Mouse (Mus musculus) C2C12 (cell line): Measurements from ENCODE around the gene Fbxo17. TPM values are rescaled to one million over a fixed set of nuclear protein-coding genes. Genes with fewer than 3 reads are reported as not detected.

Experiments
- H3K27me3 ChIP-seq: one replicate; pipeline ENCODE4 v1.6.1; 2011; ENCODE audit not compliant: control insufficient read depth, insufficient read depth, insufficient read length
- H3K36me3 ChIP-seq: one replicate; pipeline ENCODE4 v1.6.1; 2011; ENCODE audit not compliant: control insufficient read depth, insufficient read depth
- H3K4me3 ChIP-seq: one replicate; pipeline ENCODE4 v1.5.1; 2011; ENCODE audit warnings: mild to moderate bottlenecking, control low read depth; ENCODE audit not compliant: poor library complexity, insufficient read depth, severe bottlenecking
- H3K79me2 ChIP-seq: one replicate; pipeline ENCODE4 v1.6.1; 2011; ENCODE audit not compliant: control insufficient read depth, insufficient read depth
- H3K79me3 ChIP-seq: one replicate; pipeline ENCODE4 v1.6.1; 2011; ENCODE audit warnings: low read depth, control low read depth
- H3ac ChIP-seq: one replicate; pipeline ENCODE3; 2011; ENCODE audit warnings: low read depth; ENCODE audit not compliant: control insufficient read depth, insufficient read length
- CEBPB ChIP-seq: IDR thresholded peaks from one replicate; pipeline ENCODE4 v1.6.1; 2011; ENCODE audit warnings: low read depth, mild to moderate bottlenecking, control low read depth, moderate library complexity
- CTCF ChIP-seq: IDR thresholded peaks from one replicate; pipeline ENCODE4 v1.5.1; 2011; ENCODE audit not compliant: control insufficient read depth, insufficient read depth, insufficient read length
- FOSL1 ChIP-seq: IDR thresholded peaks from one replicate; pipeline ENCODE4 v1.8.0; 2011; ENCODE audit warnings: mild to moderate bottlenecking, low read length; ENCODE audit not compliant: poor library complexity, insufficient read depth, severe bottlenecking
- MAX ChIP-seq: IDR thresholded peaks from one replicate; pipeline ENCODE4 v1.6.1; 2011; ENCODE audit warnings: mild to moderate bottlenecking, control low read depth
- MYOD1 ChIP-seq: IDR thresholded peaks from one replicate; pipeline ENCODE4 v1.6.1; 2011; ENCODE audit warnings: low read depth; ENCODE audit not compliant: control insufficient read depth, insufficient read length
- MYOG ChIP-seq: IDR thresholded peaks from one replicate; pipeline ENCODE4 v1.6.1; 2011; ENCODE audit not compliant: control insufficient read depth, insufficient read length; ENCODE audit errors: extremely low read depth
- USF1 ChIP-seq: IDR thresholded peaks from one replicate; pipeline ENCODE4 v1.6.1; 2011; ENCODE audit warnings: low read depth, mild to moderate bottlenecking, control low read depth, moderate library complexity
- polyA plus RNA-seq: library from polyadenylated mRNA; unstranded; fragments of >200 nt; fragmentation: generic; extraction: Trizol; gene quantifications from one replicate; pipeline ENCODE4 v1.2.1, GENCODE M21; 2012; ENCODE audit warnings: missing spikeins

Fbxo17 gene
- polyA plus RNA-seq, 1 experiment: 9.8 TPM

DNA sequence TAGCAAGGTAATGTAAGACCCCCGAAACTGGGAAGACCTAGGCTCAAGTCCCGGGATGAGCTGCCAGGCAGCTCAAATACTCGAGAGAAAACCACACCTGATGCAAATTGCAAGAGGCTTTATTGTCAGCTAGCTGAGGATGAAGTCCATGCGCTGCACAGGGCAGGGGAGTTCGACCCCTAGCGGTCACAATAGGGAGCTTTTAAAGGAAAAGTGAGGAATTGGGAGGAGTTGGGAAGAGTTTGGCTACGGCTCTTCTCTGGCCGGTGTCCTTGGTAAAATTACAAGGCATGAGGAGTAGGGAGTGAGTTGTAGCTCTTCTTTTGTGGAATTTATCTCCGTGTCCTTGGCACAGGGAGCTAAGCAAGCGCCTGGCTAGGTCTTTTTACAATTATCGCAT lies 40.9 kb upstream of the Fbxo17 start:
- H3ac ChIP-seq: no peak overlapping the region
- no peak overlapping the region for H3K4me3 ChIP-seq
- no peaks in the 10 kb centered on the region for H3K79me3 ChIP-seq
- no peaks in the 10 kb centered on the region for H3K36me3 ChIP-seq
- TF ChIP-seq USF1 (no peak), MAX (no peak), MYOG (no peak), CEBPB (no peak), CTCF (no peak), FOSL1 (no peak), MYOD1 (no peak)
- no peaks in the 10 kb centered on the region for H3K79me2 ChIP-seq
- H3K27me3 ChIP-seq: peaks cover 8% of the 10 kb centered on the region

DNA sequence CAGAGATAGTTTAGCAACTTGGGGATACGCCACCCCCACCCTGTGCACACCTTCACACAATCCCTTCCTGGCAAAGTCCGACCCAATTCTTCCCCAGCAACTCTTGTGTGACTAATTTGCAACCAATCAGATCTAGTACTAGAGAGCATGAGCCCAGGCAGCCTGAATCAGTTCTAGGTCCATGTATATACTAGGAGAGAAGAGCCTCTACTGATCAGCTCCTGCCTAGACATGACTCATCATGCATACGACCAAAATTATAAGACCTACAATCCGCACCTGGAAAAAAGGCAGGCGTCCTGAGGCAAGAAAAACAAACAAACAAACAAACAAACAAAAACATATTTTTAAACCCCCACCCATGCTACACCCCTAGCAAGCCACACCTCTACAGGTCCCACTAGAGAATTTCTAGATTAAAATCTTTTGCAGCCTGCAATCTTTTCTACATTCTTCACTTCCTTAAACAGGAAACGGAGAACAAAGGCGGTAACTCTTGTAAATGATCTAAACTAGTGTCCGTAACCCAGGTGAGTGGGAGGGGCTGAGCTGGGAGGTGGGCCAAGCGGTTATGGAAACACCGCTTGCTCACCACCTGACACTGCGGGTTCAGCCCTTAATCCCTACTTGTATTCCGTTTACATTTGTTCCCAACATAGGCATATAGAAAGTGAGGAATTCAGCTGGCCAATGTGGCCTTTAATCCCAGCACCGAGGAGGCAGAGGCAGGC lies 39.6 kb upstream of the Fbxo17 start:
- Histone ChIP-seq H3K36me3 (no peaks in the 10 kb centered on the region), H3K4me3 (no peak overlapping the region), H3K27me3 (peaks cover 13% of the 10 kb centered on the region), H3K79me2 (no peaks in the 10 kb centered on the region), H3ac (no peak overlapping the region), H3K79me3 (no peaks in the 10 kb centered on the region)
- no peak for TF ChIP-seq MAX

DNA sequence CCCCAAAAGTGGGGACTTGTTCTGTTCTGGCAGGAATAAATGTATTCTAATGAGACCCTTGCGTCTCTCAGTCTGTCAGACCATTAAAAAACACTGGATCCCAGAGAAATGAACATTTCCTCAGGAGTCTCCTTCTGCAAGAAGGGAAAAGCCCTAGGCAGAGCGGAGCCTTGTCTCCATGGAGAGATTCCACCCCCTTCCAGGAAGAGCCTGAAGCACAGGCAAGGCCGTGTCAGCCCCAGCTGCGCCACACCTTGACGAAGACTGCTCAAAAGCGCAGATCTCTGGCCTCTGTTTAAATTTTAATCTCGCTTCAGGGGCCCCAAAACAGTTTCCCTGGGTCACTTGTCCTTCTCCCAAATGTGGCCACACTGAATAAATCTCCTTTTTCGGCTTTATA lies 39.0 kb upstream of the Fbxo17 start:
- Histone ChIP-seq H3K4me3 (no peak overlapping the region), H3K27me3 (peaks cover 14% of the 10 kb centered on the region)

DNA sequence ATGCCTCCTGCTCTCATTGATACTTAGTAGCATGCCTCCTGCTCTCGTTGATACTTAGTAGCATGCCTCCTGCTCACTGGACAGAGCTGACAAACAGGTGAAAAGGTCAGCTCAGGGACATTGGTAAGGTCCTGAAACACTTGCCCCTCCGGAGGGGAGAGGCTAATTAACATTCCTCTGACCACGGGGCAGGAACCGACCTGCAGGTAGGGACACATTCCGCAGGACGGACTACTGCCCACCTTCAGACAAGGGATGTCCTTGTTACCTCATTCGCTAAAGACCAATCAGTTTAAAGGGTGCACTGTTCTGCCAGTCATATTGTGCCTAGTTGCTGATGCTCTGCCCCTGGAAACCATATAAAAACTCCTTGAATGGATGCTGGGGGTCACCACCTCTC lies 25.5 kb upstream of the Fbxo17 start:
- TF ChIP-seq USF1 (no peak), MAX (no peak), CTCF (no peak), CEBPB (no peak), MYOG (no peak), FOSL1 (no peak), MYOD1 (no peak)
- peaks cover 10% of the 10 kb centered on the region for H3K27me3 ChIP-seq
- H3K79me2 ChIP-seq: no peaks in the 10 kb centered on the region
- no peak overlapping the region for H3ac ChIP-seq
- no peaks in the 10 kb centered on the region for H3K79me3 ChIP-seq
- H3K4me3 ChIP-seq: no peak overlapping the region
- H3K36me3 ChIP-seq: no peaks in the 10 kb centered on the region

More for the DNA sequence above, 39.0 kb upstream of the Fbxo17 start:
- TF ChIP-seq MYOD1 (no peak), CTCF (no peak), MYOG (no peak), CEBPB (no peak), USF1 (no peak), FOSL1 (no peak), MAX (no peak)
- Histone ChIP-seq H3K79me2 (no peaks in the 10 kb centered on the region), H3ac (no peak overlapping the region), H3K79me3 (no peaks in the 10 kb centered on the region), H3K36me3 (no peaks in the 10 kb centered on the region)

DNA sequence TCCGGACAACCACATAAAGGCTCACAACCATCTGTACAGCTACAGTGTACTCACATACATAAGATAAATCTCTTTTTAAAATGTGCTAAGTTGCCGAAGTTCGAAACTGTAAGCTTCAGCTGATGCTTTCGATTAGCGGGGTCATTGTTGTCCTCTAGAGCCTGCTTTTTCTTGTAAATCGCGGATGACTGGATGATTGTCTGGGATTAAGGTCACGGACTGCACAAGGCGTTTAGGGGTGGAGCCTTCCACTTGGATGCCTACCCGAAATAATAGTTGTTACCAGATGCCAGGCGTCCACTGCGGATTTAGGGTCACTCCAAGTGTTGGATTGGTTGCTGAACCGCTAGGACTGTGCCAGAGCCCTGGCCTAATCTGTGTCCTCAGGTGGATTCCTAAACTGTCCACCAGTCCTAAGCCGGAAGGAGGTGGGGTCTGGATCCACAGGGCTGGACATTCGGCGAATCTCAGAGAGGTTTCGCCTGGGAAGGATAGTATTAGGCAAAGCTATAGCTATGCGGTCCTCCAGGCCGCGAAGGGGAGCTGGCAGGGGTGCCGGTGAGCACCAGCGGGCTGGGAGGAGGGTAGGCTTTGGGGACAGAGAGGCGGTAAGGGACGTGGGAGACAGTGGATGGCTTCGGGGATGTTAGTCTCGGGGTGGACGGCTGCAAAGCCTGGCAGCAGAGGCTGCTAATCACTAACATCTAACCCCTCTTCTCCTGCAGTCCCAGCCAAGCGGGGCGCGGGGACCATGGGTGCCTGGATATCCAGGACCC lies 23.9 kb upstream of the Fbxo17 start, which contains the start of gene Fbxo27:
TSS of gene Fbxo27 (plus strand) at position 305 of the 776 bp plus-strand sequence.
- H3K79me3 ChIP-seq: no peaks in the 10 kb centered on the region
- peaks cover 15% of the 10 kb centered on the region for H3K27me3 ChIP-seq
- H3K4me3 ChIP-seq: no peak within 1 kb of the TSS
- H3K79me2 ChIP-seq: no peaks in the 10 kb centered on the region
- H3K36me3 ChIP-seq: no peaks in the 10 kb centered on the region
- TF ChIP-seq CEBPB (no peak), MAX (no peak), MYOG (no peak), FOSL1 (no peak), CTCF (no peak), USF1 (no peak), MYOD1 (no peak)
- no peak within 1 kb of the TSS for H3ac ChIP-seq
